12 mouse cellular contexts compared by ENCODE assay signal in genomic region chr6:39232617-39233016, GRCm38 (mm10).
"Had no signal": no experiment of that assay in that cellular context is flagged by ENCODE, and none has a peak within 500 bp of the region (broad histone marks: within the 10 kb centered on the region; RNA-seq: fewer than 3 reads in every experiment).

No protein-coding gene starts in this region.

- H3K4me3 ChIP-seq: layer of hippocampus, adult 2 months; limb, embryonic 10.5 days; liver, embryonic 12.5 days; midbrain, embryonic 12.5 days had no signal

- H3K4me1 ChIP-seq: limb, embryonic 10.5 days; liver, embryonic 12.5 days; midbrain, embryonic 12.5 days had no signal

- ATAC-seq: intestine, embryonic 16.5 days; liver, embryonic 12.5 days; midbrain, embryonic 16.5 days had no signal

- DNase-seq: kidney, adult 2 months; kidney, postnatal 36 days; lung, postnatal 36 days; thymus, postnatal 14 days had no signal

- H3K27ac ChIP-seq: kidney, postnatal 0 days; layer of hippocampus, adult 2 months; limb, embryonic 10.5 days; liver, embryonic 12.5 days; midbrain, embryonic 12.5 days; stomach, postnatal 0 days had no signal
